Mouse (Mus musculus) R1 (cell line): ENCODE results near the gene Henmt1.
A peak's percentile ranks its signal among the peaks of the same experiment; 100 is the strongest.

Experiments used
- DNase-seq: peaks from one replicate; pipeline ENCODE4 v3.0.0-alpha.2; 2018; ENCODE audit warnings: low read depth, low spot score

The Henmt1 gene

GRCm38 (mm10) chr3:108940001-108940633 lies 444 bp downstream of the Henmt1 start, which contains the start of gene Gm9857:
Gene Gm9857, minus strand, starts transcription at chr3:108940445.
- DNase-seq, result peak; percentile 34

- DNase-seq, result no peak
Observed at GRCm38 (mm10) chr3:108940996-108941395, 1.3 kb downstream of the Henmt1 start.

- no peak for DNase-seq
Observed at GRCm38 (mm10) chr3:108957976-108958375, 18.3 kb downstream of the Henmt1 start.

GRCm38 (mm10) chr3:108959680-108960295 lies 20.1 kb downstream of the Henmt1 start:
- no peak for DNase-seq

- DNase-seq, result no peak
Observed at GRCm38 (mm10) chr3:108961226-108961625, 21.6 kb downstream of the Henmt1 start.

- DNase-seq, result no peak
Observed at GRCm38 (mm10) chr3:108961655-108962054, 22.0 kb downstream of the Henmt1 start.

- no peak for DNase-seq
Observed at GRCm38 (mm10) chr3:108963278-108963677, 23.6 kb downstream of the Henmt1 start.

- no peak for DNase-seq
Observed at GRCm38 (mm10) chr3:108963776-108964175, 24.1 kb downstream of the Henmt1 start.

- peak; percentile 82 for DNase-seq
Observed at GRCm38 (mm10) chr3:108964361-108965044, 24.8 kb downstream of the Henmt1 start.

- no peak for DNase-seq
Observed at GRCm38 (mm10) chr3:108966051-108966450, 26.4 kb downstream of the Henmt1 start.

GRCm38 (mm10) chr3:108973980-108974660 lies 34.4 kb downstream of the Henmt1 start:
- DNase-seq, result no peak

GRCm38 (mm10) chr3:108974920-108975485 lies 35.3 kb downstream of the Henmt1 start:
- peak; percentile 30 for DNase-seq

- peak; percentile 84 for DNase-seq
Observed at GRCm38 (mm10) chr3:108977340-108978030, 37.8 kb downstream of the Henmt1 start.

- no peak for DNase-seq
Observed at GRCm38 (mm10) chr3:108981946-108982345, 42.3 kb downstream of the Henmt1 start.

GRCm38 (mm10) chr3:108983989-108984388 lies 44.3 kb downstream of the Henmt1 start:
- DNase-seq, result no peak

GRCm38 (mm10) chr3:108986534-108986933 lies 46.9 kb downstream of the Henmt1 start:
- no peak for DNase-seq

- DNase-seq, result no peak
Observed at GRCm38 (mm10) chr3:108987009-108987659, 47.5 kb downstream of the Henmt1 start.

- DNase-seq, result no peak
Observed at GRCm38 (mm10) chr3:108989971-108990548, 50.4 kb downstream of the Henmt1 start.

GRCm38 (mm10) chr3:108994477-108994876 lies 54.8 kb downstream of the Henmt1 start:
- no peak for DNase-seq

- DNase-seq, result no peak
Observed at GRCm38 (mm10) chr3:108995379-108995778, 55.7 kb downstream of the Henmt1 start.
